Mouse (Mus musculus) thymus, postnatal 25 days (tissue): ENCODE measurements around the gene Nav2.

Source experiments
- DNase-seq: peaks from one replicate; pipeline ENCODE4 v3.0.0; 2022

The Nav2 gene

GRCm38 (mm10) chr7:49108076-49108475 is 199.6 kb downstream of the Nav2 start:
- no peak for DNase-seq

GRCm38 (mm10) chr7:49119016-49119415 is 210.5 kb downstream of the Nav2 start:
- DNase-seq: no peak

GRCm38 (mm10) chr7:49119794-49120487 is 211.4 kb downstream of the Nav2 start:
- DNase-seq: no peak

- no peak for DNase-seq
Measured at GRCm38 (mm10) chr7:49120488-49120864, 212.0 kb downstream of the Nav2 start.

- DNase-seq: peak; percentile 79
Measured at GRCm38 (mm10) chr7:49120935-49121691, 212.6 kb downstream of the Nav2 start.

GRCm38 (mm10) chr7:49122498-49122897 is 214.0 kb downstream of the Nav2 start:
- DNase-seq: no peak

GRCm38 (mm10) chr7:49125545-49125944 is 217.0 kb downstream of the Nav2 start:
- peak; percentile 43 for DNase-seq

- DNase-seq: no peak
Measured at GRCm38 (mm10) chr7:49128224-49128623, 219.7 kb downstream of the Nav2 start.

GRCm38 (mm10) chr7:49132851-49133351 is 224.4 kb downstream of the Nav2 start:
- peak; percentile 62 for DNase-seq

GRCm38 (mm10) chr7:49134396-49134795 is 225.9 kb downstream of the Nav2 start:
- no peak for DNase-seq

- no peak for DNase-seq
Measured at GRCm38 (mm10) chr7:49139762-49140161, 231.2 kb downstream of the Nav2 start.

- DNase-seq: no peak
Measured at GRCm38 (mm10) chr7:49143966-49144365, 235.4 kb downstream of the Nav2 start.

- DNase-seq: no peak
Measured at GRCm38 (mm10) chr7:49145749-49146670, 237.5 kb downstream of the Nav2 start.

GRCm38 (mm10) chr7:49152297-49152696 is 243.8 kb downstream of the Nav2 start:
- no peak for DNase-seq

- no peak for DNase-seq
Measured at GRCm38 (mm10) chr7:49152713-49153112, 244.2 kb downstream of the Nav2 start.

GRCm38 (mm10) chr7:49158641-49159381 is 250.3 kb downstream of the Nav2 start:
- no peak for DNase-seq

- no peak for DNase-seq
Measured at GRCm38 (mm10) chr7:49159646-49160555, 251.4 kb downstream of the Nav2 start.

GRCm38 (mm10) chr7:49162079-49162478 is 253.6 kb downstream of the Nav2 start:
- no peak for DNase-seq

- no peak for DNase-seq
Measured at GRCm38 (mm10) chr7:49163789-49164188, 255.3 kb downstream of the Nav2 start.

GRCm38 (mm10) chr7:49164868-49165267 is 256.4 kb downstream of the Nav2 start:
- no peak for DNase-seq

- DNase-seq: no peak
Measured at GRCm38 (mm10) chr7:49172926-49173325, 264.4 kb downstream of the Nav2 start.
